ENCODE assay signal across 7 mouse cellular contexts in genomic region chr19:20345317-20345917, GRCm38 (mm10). TPM values are rescaled to one million over a fixed set of nuclear protein-coding genes. Genes with fewer than 3 reads are reported as not detected.
DNase-seq lines count a peak whose midpoint lies in the region; ATAC-seq and TF ChIP-seq lines count a peak whose summit lies in the region.

No protein-coding gene starts in this region.

- no peak for ATAC-seq in intestine, postnatal 0 days
- ATAC-seq in midbrain, embryonic 15.5 days (replicated peaks) = peak; percentile 80

- peak; percentile 83 for DNase-seq in ZHBTc4 (ENCODE audit: low read depth, low spot score)
- peak; percentile 48 for DNase-seq in cerebellum, adult 8-10 months
- DNase-seq in frontal cortex, adult 2 months (ENCODE audit: extremely low spot score in 1 of 2, low spot score in 1 of 2) = peak; percentile 42 to 87
- peak; percentile 63 to 67 for DNase-seq in left cerebral cortex, postnatal 36 days (ENCODE audit: low spot score in 2 of 2)
- peak; percentile 29 for DNase-seq in spleen, adult 12 weeks (ENCODE audit: low spot score)

- H3K27me3 ChIP-seq in intestine, postnatal 0 days (replicated peaks; ENCODE audit: control insufficient read depth, insufficient read depth, low read length) = no peaks in the 10 kb centered on the region
- H3K27me3 ChIP-seq in midbrain, embryonic 15.5 days (replicated peaks) = no peaks in the 10 kb centered on the region

- intact Hi-C loops in left cerebral cortex, postnatal 36 days (cut with DNase I) = loop anchor here (2.0 to 5.0 kb wide), 2 partner anchors 1371 to 1473 kb away; no protein-coding TSS in a partner anchor

- H3K9me3 ChIP-seq in intestine, postnatal 0 days (ENCODE audit: control insufficient read depth) = no peaks in the 10 kb centered on the region
- no peaks in the 10 kb centered on the region for H3K9me3 ChIP-seq in midbrain, embryonic 15.5 days

- no peaks in the 10 kb centered on the region for H3K36me3 ChIP-seq in intestine, postnatal 0 days (ENCODE audit: control insufficient read depth, insufficient read depth)
- no peaks in the 10 kb centered on the region for H3K36me3 ChIP-seq in midbrain, embryonic 15.5 days (replicated peaks)

- WGBS in intestine, postnatal 0 days = 11% methylated on average over 8 of the region's 8 CpGs
- 14% methylated on average over 8 of the region's 8 CpGs for WGBS in midbrain, embryonic 15.5 days

- H3K4me3 ChIP-seq in intestine, postnatal 0 days (ENCODE audit: low read depth, low read length) = no peak overlapping the region
- H3K4me3 ChIP-seq in midbrain, embryonic 15.5 days = no peak overlapping the region

- no peak overlapping the region for H3K4me2 ChIP-seq in intestine, postnatal 0 days (replicated peaks; ENCODE audit: low read depth)
- H3K4me2 ChIP-seq in midbrain, embryonic 15.5 days = no peak overlapping the region

- no peaks in the 10 kb centered on the region for H3K4me1 ChIP-seq in intestine, postnatal 0 days (replicated peaks; ENCODE audit: control insufficient read depth, insufficient read depth, low read length)
- H3K4me1 ChIP-seq in midbrain, embryonic 15.5 days = peaks cover 9% of the 10 kb centered on the region; the same call in 1 of the 2 replicates

- TF ChIP-seq CTCF in intestine, postnatal 0 days (IDR thresholded peaks at IDR 0.05; ENCODE audit: low read depth) = peak; percentile 90

- H3K9ac ChIP-seq in intestine, postnatal 0 days (ENCODE audit: low read depth, low read length) = no peak overlapping the region
- no peak overlapping the region for H3K9ac ChIP-seq in midbrain, embryonic 15.5 days

- no peak overlapping the region for H3K27ac ChIP-seq in intestine, postnatal 0 days (ENCODE audit: low read depth, low read length)
- no peak overlapping the region for H3K27ac ChIP-seq in midbrain, embryonic 15.5 days

RNA-seq across cellular contexts. Expression of gene Anxa1, which starts 45.3 kb away (rescaled TPM):
- 1.4 and 2.0 TPM in 2 replicates for polyA plus RNA-seq in frontal cortex, adult 2 months (2012; rRNA removed)
- polyA plus RNA-seq in intestine, postnatal 0 days (2015; fragmentation: Nextera tagmentation; extraction: Ambion mirVana) = 46.5 and 48.9 TPM in 2 replicates
- 1 to 10 TPM; 1.1 to 2.3 TPM for total RNA-seq in left cerebral cortex, postnatal 36 days (2021)
- 9.2 and 12.3 TPM in 2 replicates for polyA plus RNA-seq in midbrain, embryonic 15.5 days (2015; fragmentation: Nextera tagmentation; extraction: Ambion mirVana)

Comparison
In these comparisons a context has a peak if more than half of its experiments do, and no peak if none do; other contexts are left out.
1. DNase-seq: peak in every context shown above with its lines; median percentile 83 in ZHBTc4; 65 in left cerebral cortex, postnatal 36 days; 64 in frontal cortex, adult 2 months; 48 in cerebellum, adult 8-10 months; 29 in spleen, adult 12 weeks.